Mouse (Mus musculus): ENCODE results near the gene Phactr1.

DNA sequence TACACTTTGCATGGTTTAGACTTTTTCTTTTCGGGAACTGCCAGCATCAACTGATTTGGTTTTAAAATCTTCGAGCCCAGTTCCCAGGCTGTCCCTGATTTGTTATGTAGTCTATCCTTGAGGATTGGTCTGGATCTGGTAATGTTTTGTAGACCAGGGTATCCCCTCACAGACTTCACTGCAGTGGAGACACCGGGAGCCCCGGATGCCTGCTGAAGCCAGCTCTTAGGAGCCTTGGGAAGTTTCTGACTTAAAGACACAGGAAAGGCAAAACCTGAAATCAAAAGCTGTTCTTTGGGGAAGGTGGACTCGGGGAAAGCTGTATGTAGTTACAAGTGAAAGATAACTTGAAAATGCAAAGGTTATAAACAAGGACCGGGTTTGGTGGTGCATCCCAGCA lies 186.6 kb downstream of the Phactr1 start:
- TF ChIP-seq POLR2A (IDR thresholded peaks at IDR 0.05; ENCODE audit: insufficient read length, low read depth) (no peak), CEBPB (IDR thresholded peaks at IDR 0.05; ENCODE audit: insufficient read depth, poor library complexity, severe bottlenecking) (no peak), MAX (IDR thresholded peaks at IDR 0.05; ENCODE audit: low read depth) (no peak), E2F4 (IDR thresholded peaks at IDR 0.05; ENCODE audit: insufficient read depth) (no peak), MYOG (IDR thresholded peaks at IDR 0.05; ENCODE audit: control insufficient read depth in 1 of 3, insufficient read depth in 1 of 3, insufficient read length in 2 of 3, low read depth in 2 of 3) (no peak), USF1 (IDR thresholded peaks at IDR 0.05; ENCODE audit: low read depth) (no peak)
